Mouse (Mus musculus) midbrain, embryonic 16.5 days (tissue): ENCODE measurements around the gene Thoc7. TPM values are rescaled to one million over a fixed set of nuclear protein-coding genes. Genes with fewer than 3 reads are reported as not detected.

ENCODE experiments used
- ATAC-seq: fragments of 200-750 bp; cut with Nextera tagmentation; 2 replicates; pipeline ENCODE4 v1.8.0; 2017; ENCODE audit warnings: moderate TSS enrichment
- H3K27ac ChIP-seq: fragments of 300-500 bp; sonication (generic); 2 replicates; pipeline ENCODE4 v1.5.1; 2014; ENCODE audit warnings: mild to moderate bottlenecking, low read length, mixed read lengths
- H3K27me3 ChIP-seq: fragments of 300-500 bp; sonication (generic); 2 replicates; pipeline ENCODE4 v1.6.1; 2014; ENCODE audit warnings: low read depth, low read length, mixed read lengths; ENCODE audit not compliant: control insufficient read depth, insufficient read depth
- H3K36me3 ChIP-seq: fragments of 300-500 bp; sonication (generic); 2 replicates; pipeline ENCODE4 v1.6.1; 2014; ENCODE audit warnings: mild to moderate bottlenecking, low read length, moderate library complexity, mixed read lengths; ENCODE audit not compliant: control insufficient read depth, insufficient read depth
- H3K4me1 ChIP-seq: fragments of 300-500 bp; sonication (generic); 2 replicates; pipeline ENCODE4 v1.6.1; 2014; ENCODE audit warnings: mild to moderate bottlenecking, low read length, mixed read lengths; ENCODE audit not compliant: control insufficient read depth, insufficient read depth
- H3K4me2 ChIP-seq: fragments of 300-500 bp; sonication (generic); 2 replicates; pipeline ENCODE4 v1.6.1; 2014; ENCODE audit warnings: mild to moderate bottlenecking, low read length, mixed read lengths
- H3K4me3 ChIP-seq: fragments of 300-500 bp; sonication (generic); 2 replicates; pipeline ENCODE4 v1.5.1; 2014; ENCODE audit warnings: low read depth, mild to moderate bottlenecking, low read length, moderate library complexity, mixed read lengths
- H3K9ac ChIP-seq: fragments of 300-500 bp; sonication (generic); 2 replicates; pipeline ENCODE4 v1.6.1; 2014; ENCODE audit warnings: low read depth, low read length, mixed read lengths
- H3K9me3 ChIP-seq: fragments of 300-500 bp; sonication (generic); replicated peaks from 2 replicates; pipeline ENCODE4 v1.6.1; 2014; ENCODE audit warnings: mild to moderate bottlenecking, low read length, mixed read lengths; ENCODE audit not compliant: control insufficient read depth, poor library complexity, severe bottlenecking
- WGBS: fragments of 180-500 bp; shearing (Covaris S2); extraction: QIAGEN DNeasy Blood & Tissue Kit; methylation state at CpG from one replicate; pipeline ENCODE4 v1.1.7; 2014; 5-methylcytosine and 5-hydroxymethylcytosine counted together
- polyA plus RNA-seq: library from polyadenylated mRNA; unstranded; fragments of >200 nt; fragmentation: Nextera tagmentation; extraction: Ambion mirVana; gene quantifications from 2 replicates; pipeline ENCODE4 v1.2.1, GENCODE M21; 2015

Thoc7 gene
- polyA plus RNA-seq, 1 experiment from 2014 or later, result 147 TPM

- WGBS, result 86% methylated on average over 2 of the region's 2 CpGs
- no peak overlapping the region for H3K9ac ChIP-seq
These were observed 51.5 kb downstream of the Thoc7 start for GRCm38 (mm10) chr14:13910148-13910547.

GRCm38 (mm10) chr14:13907145-13907544, 54.5 kb downstream of the Thoc7 start:
- no peaks in the 10 kb centered on the region for H3K27me3 ChIP-seq
- no peak overlapping the region for H3K27ac ChIP-seq
- no peaks in the 10 kb centered on the region for H3K4me1 ChIP-seq
- H3K9me3 ChIP-seq, result no peaks in the 10 kb centered on the region
- no peak overlapping the region for H3K9ac ChIP-seq
- no peak overlapping the region for H3K4me3 ChIP-seq
- H3K36me3 ChIP-seq, result no peaks in the 10 kb centered on the region
- H3K4me2 ChIP-seq, result no peak overlapping the region
- ATAC-seq, result no peak
- WGBS, result 86% methylated on average over 7 of the region's 7 CpGs

More at GRCm38 (mm10) chr14:13910148-13910547, 51.5 kb downstream of the Thoc7 start:
- Histone ChIP-seq H3K27me3 (no peaks in the 10 kb centered on the region), H3K9me3 (no peaks in the 10 kb centered on the region), H3K27ac (no peak overlapping the region), H3K4me1 (no peaks in the 10 kb centered on the region), H3K36me3 (no peaks in the 10 kb centered on the region), H3K4me3 (no peak overlapping the region), H3K4me2 (no peak overlapping the region)
- ATAC-seq, result no peak

- 76% methylated on average over 1 of the region's 1 CpGs for WGBS
- Histone ChIP-seq H3K4me2 (no peak overlapping the region), H3K27me3 (no peaks in the 10 kb centered on the region), H3K9ac (no peak overlapping the region), H3K4me1 (no peaks in the 10 kb centered on the region), H3K27ac (no peak overlapping the region), H3K9me3 (no peaks in the 10 kb centered on the region), H3K36me3 (no peaks in the 10 kb centered on the region), H3K4me3 (no peak overlapping the region)
- no peak for ATAC-seq
These were observed 55.2 kb downstream of the Thoc7 start for GRCm38 (mm10) chr14:13906461-13906860.

GRCm38 (mm10) chr14:13901611-13902067, 60.0 kb downstream of the Thoc7 start:
- WGBS, result under 1% methylated on average over 22 of the region's 22 CpGs
- ATAC-seq, result peak; percentile 93
- Histone ChIP-seq H3K27ac (no peak overlapping the region), H3K27me3 (no peaks in the 10 kb centered on the region; the same call in 1 of the 2 replicates), H3K9me3 (no peaks in the 10 kb centered on the region), H3K4me2 (peak overlapping the region; percentile 71), H3K4me1 (no peaks in the 10 kb centered on the region), H3K36me3 (no peaks in the 10 kb centered on the region), H3K9ac (peak overlapping the region; percentile 59), H3K4me3 (peak overlapping the region; percentile 43)

Other genes starting within 250 kb of the Thoc7 start
- gene Gm281, start 47.4 kb downstream of the Thoc7 start, polyA plus RNA-seq, result not detected in 2 replicates
- 2.9 and 3.4 TPM in 2 replicates for gene Atxn7, start 412 bp downstream of the Thoc7 start, polyA plus RNA-seq
- gene Psmd6, start 159.1 kb upstream of the Thoc7 start, polyA plus RNA-seq, result 250 and 259 TPM in 2 replicates
- not detected in 2 replicates for gene Olfr720, start 225.0 kb upstream of the Thoc7 start, polyA plus RNA-seq